Mouse (Mus musculus): ENCODE measurements at regions not wholly inside any gene's neighbourhood (a gene's known extent, or its start where the extent isn't known, plus 50 kb on each side); places are given as distances from the start of the nearest gene placed in this dataset.

DNA sequence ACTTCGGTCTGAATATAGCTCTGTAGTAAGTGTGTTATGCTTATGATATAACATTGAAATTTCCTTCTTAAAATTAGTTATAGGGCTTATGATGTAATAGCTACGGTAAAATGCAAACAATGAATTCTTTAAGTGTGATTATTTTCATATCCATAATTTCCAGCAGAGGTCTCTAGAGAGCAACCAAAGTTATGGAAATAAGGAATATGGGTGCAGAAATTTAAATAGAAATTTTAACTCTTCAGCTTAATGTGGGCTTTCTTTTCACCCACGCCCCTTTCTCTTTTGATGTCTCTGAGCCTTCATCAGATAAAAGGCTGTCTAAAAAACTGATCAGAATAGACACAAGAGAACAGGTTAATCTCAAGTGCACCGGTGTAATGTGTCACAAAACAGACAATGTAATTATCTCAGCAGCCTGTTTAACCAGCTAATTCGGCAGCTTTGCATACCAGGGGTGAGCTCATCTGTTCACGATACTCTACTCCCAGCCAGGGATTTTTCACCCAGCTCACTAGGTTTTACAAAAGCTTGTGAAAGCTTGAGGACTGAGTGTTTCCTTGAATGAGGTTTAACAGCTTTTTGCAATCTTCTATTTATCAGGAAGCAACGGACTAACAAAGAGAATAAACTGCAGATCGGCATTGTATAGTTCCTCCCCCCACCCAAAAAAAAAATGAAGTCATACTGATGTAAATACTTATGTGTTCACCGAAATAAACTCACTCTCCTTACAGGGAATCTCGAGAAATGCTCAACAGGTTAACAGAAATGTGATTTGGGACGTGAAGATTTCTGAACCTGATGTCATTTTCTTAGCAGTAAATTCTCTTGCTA, 223.8 kb upstream of the Erbb4 start:
- no peak for TF ChIP-seq POLR2A (IDR thresholded peaks at IDR 0.05; ENCODE audit: borderline replicate concordance, insufficient read depth, low read length)
- TF ChIP-seq CTCF (IDR thresholded peaks at IDR 0.05; ENCODE audit: borderline replicate concordance, insufficient read depth, low read depth, low read length) = no peak

Data from cerebellum, adult 2 months (tissue).